Mouse (Mus musculus): ENCODE data around the gene Nt5c. TPM values are rescaled to one million over a fixed set of nuclear protein-coding genes. Genes with fewer than 3 reads are reported as not detected.
"Not testable (repeated sequence)": the region's sequence is repeated elsewhere in the genome, so short reads cannot be mapped to it uniquely, and the experiment has no call there.

Gene Nt5c
- polyA plus RNA-seq, 1 experiment from 2014 or later = 133 TPM

DNA sequence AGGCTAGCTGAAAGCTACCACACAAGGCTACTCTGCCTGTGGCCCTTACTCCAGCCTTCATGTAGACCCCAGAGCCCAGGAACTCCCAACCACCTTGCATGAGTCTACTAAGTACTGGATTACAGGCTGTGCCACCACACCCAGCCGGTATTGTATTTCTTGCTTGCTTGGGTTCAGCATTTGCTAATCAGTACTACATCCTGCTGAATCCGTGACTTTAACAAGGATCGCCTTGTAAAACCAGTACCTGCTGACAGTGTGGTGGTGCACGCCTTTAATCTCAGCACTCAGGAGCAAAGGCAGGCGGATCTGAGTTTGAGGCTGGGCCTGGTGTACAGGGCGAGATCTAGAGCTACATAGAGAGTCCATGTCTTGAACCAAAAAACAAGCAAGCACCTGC, 11.0 kb upstream of the Nt5c start:
- Histone ChIP-seq H3K9me3 (ENCODE audit: control insufficient read depth, low read length) (no peaks in the 10 kb centered on the region), H3K9ac (ENCODE audit: low read length) (no peak overlapping the region), H3K27me3 (replicated peaks; ENCODE audit: control insufficient read depth, insufficient read depth, low read length) (no peaks in the 10 kb centered on the region), H3K4me3 (ENCODE audit: low read depth, low read length) (no peak overlapping the region), H3K4me2 (ENCODE audit: low read length) (no peak overlapping the region), H3K36me3 (ENCODE audit: control insufficient read depth, insufficient read depth, low read length) (peaks cover 57% of the 10 kb centered on the region), H3K4me1 (replicated peaks; ENCODE audit: control insufficient read depth, insufficient read depth, low read length) (no peaks in the 10 kb centered on the region), H3K27ac (ENCODE audit: low read depth) (no peak overlapping the region)
- no peak for ATAC-seq (replicated peaks; ENCODE audit: low FRiP score, low TSS enrichment, low read depth)
- WGBS = 96% methylated on average over 6 of the region's 6 CpGs
- no peak for DNase-seq (ENCODE audit: low spot score)

DNA sequence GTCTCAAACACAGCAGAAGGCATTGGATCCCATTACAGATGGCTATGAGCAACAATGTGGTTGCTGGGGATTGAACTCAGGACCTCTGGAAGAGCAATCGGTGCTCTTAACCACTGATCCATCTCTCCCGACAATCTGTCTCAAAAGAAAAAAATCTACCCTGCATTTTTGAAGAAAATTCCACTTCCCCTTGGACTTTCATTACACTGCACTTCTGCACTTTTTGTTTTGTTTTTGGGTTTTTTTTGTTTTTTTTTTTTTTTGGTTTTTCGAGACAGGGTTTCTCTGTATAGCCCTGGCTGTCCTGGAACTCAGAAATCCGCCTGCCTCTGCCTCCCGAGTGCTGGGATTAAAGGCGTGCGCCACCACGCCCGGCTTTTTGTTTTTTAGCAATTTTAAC, 4.9 kb upstream of the Nt5c start:
- H3K9me3 ChIP-seq (ENCODE audit: control insufficient read depth, low read length); H3K4me1 ChIP-seq (replicated peaks; ENCODE audit: control insufficient read depth, insufficient read depth, low read length); H3K27me3 ChIP-seq (replicated peaks; ENCODE audit: control insufficient read depth, insufficient read depth, low read length); ATAC-seq (replicated peaks; ENCODE audit: low FRiP score, low TSS enrichment, low read depth); H3K4me2 ChIP-seq (ENCODE audit: low read length); H3K27ac ChIP-seq (ENCODE audit: low read depth); H3K4me3 ChIP-seq (ENCODE audit: low read depth, low read length); DNase-seq (ENCODE audit: low spot score); H3K9ac ChIP-seq (ENCODE audit: low read length): not testable (repeated sequence)
- 92% methylated on average over 9 of the region's 9 CpGs for WGBS
- peaks cover 49% of the 10 kb centered on the region for H3K36me3 ChIP-seq (ENCODE audit: control insufficient read depth, insufficient read depth, low read length)

DNA sequence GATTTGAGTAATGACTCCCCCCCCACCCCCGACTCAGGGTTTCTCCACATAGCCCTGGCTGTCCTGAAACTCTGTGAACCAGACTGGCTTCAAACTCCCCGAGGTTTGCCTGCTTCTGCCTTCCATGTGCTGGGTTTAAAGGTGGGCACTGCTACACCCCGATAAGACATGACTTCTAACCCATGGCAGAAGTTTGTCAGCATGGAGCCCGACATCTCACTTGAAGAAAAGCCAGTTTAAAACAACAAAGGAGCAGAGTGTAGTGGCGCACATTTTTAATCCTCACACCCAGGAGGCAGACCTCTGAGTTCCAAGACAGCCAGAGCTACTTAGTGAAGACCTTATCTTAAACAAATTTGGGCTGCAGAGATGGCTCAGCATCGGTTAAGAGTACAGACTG, 725 bp upstream of the Nt5c start:
- Histone ChIP-seq H3K4me2 (ENCODE audit: low read length) (peak overlapping the region; percentile 88), H3K36me3 (ENCODE audit: control insufficient read depth, insufficient read depth, low read length) (peaks cover 18% of the 10 kb centered on the region), H3K9me3 (ENCODE audit: control insufficient read depth, low read length) (no peaks in the 10 kb centered on the region), H3K27ac (ENCODE audit: low read depth) (no peak overlapping the region), H3K4me3 (ENCODE audit: low read depth, low read length) (peak overlapping the region; percentile 72; the same call in 1 of the 2 replicates), H3K4me1 (replicated peaks; ENCODE audit: control insufficient read depth, insufficient read depth, low read length) (peaks cover 3% of the 10 kb centered on the region; the same call in 1 of the 2 replicates), H3K9ac (ENCODE audit: low read length) (no peak overlapping the region; the same call in 1 of the 2 replicates), H3K27me3 (replicated peaks; ENCODE audit: control insufficient read depth, insufficient read depth, low read length) (no peaks in the 10 kb centered on the region)
- WGBS = 37% methylated on average over 6 of the region's 6 CpGs
- ATAC-seq (replicated peaks; ENCODE audit: low FRiP score, low TSS enrichment, low read depth) = no peak
- no peak for DNase-seq (ENCODE audit: low spot score)

- Histone ChIP-seq H3K4me2 (ENCODE audit: low read length) (peak overlapping the region; percentile 88), H3K4me1 (replicated peaks; ENCODE audit: control insufficient read depth, insufficient read depth, low read length) (peaks cover 3% of the 10 kb centered on the region; the same call in 1 of the 2 replicates), H3K9ac (ENCODE audit: low read length) (peak overlapping the region; percentile 69), H3K4me3 (ENCODE audit: low read depth, low read length) (peak overlapping the region; percentile 72), H3K9me3 (ENCODE audit: control insufficient read depth, low read length) (no peaks in the 10 kb centered on the region), H3K36me3 (ENCODE audit: control insufficient read depth, insufficient read depth, low read length) (peaks cover 11% of the 10 kb centered on the region), H3K27ac (ENCODE audit: low read depth) (peak overlapping the region; percentile 86), H3K27me3 (replicated peaks; ENCODE audit: control insufficient read depth, insufficient read depth, low read length) (no peaks in the 10 kb centered on the region)
- DNase-seq (ENCODE audit: low spot score) (no peak), ATAC-seq (replicated peaks; ENCODE audit: low FRiP score, low TSS enrichment, low read depth) (peak; percentile 34)
- WGBS = 25% methylated on average over 25 of the region's 25 CpGs
These were observed 964 bp downstream of the Nt5c start for GRCm38 (mm10) chr11:115490441-115491355.

- H3K4me1 ChIP-seq (replicated peaks; ENCODE audit: control insufficient read depth, insufficient read depth, low read length) = peaks cover 3% of the 10 kb centered on the region; the same call in 1 of the 2 replicates
- no peaks in the 10 kb centered on the region for H3K27me3 ChIP-seq (replicated peaks; ENCODE audit: control insufficient read depth, insufficient read depth, low read length)
- no peak overlapping the region for H3K4me2 ChIP-seq (ENCODE audit: low read length)
- no peak for ATAC-seq (replicated peaks; ENCODE audit: low FRiP score, low TSS enrichment, low read depth)
- DNase-seq (ENCODE audit: low spot score) = no peak
- WGBS = 87% methylated on average over 19 of the region's 19 CpGs
- no peaks in the 10 kb centered on the region for H3K9me3 ChIP-seq (ENCODE audit: control insufficient read depth, low read length)
- H3K4me3 ChIP-seq (ENCODE audit: low read depth, low read length) = no peak overlapping the region
- no peak overlapping the region for H3K27ac ChIP-seq (ENCODE audit: low read depth)
- no peak overlapping the region for H3K9ac ChIP-seq (ENCODE audit: low read length)
- H3K36me3 ChIP-seq (ENCODE audit: control insufficient read depth, insufficient read depth, low read length) = peaks cover 11% of the 10 kb centered on the region
These were observed 3.0 kb downstream of the Nt5c start for GRCm38 (mm10) chr11:115488551-115489104.

DNA sequence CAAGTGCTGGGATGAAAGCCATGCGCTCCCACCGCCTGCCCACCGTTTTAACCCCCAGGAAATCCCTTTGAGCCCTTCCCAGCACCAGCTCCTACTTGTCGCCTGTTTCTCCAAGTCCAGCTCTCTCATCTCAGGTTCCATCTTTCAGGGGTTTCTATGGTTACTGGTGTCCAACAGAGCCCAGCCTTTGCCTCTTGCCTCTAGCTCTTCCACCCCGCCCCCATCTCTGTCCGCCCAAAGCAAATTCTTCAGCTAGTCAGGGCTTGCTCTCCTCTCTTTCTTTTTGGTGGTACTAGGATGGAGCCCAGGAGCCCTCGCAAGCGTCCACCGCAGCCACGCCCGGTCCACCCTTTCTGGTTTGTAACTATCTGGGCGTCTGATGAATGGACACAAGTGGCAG, 6.5 kb downstream of the Nt5c start:
- H3K27me3 ChIP-seq (replicated peaks; ENCODE audit: control insufficient read depth, insufficient read depth, low read length) = no peaks in the 10 kb centered on the region
- no peak for DNase-seq (ENCODE audit: low spot score)
- H3K4me3 ChIP-seq (ENCODE audit: low read depth, low read length) = no peak overlapping the region
- no peak overlapping the region for H3K27ac ChIP-seq (ENCODE audit: low read depth)
- H3K9ac ChIP-seq (ENCODE audit: low read length) = no peak overlapping the region
- no peaks in the 10 kb centered on the region for H3K4me1 ChIP-seq (replicated peaks; ENCODE audit: control insufficient read depth, insufficient read depth, low read length)
- 69% methylated on average over 12 of the region's 12 CpGs for WGBS
- peaks cover 11% of the 10 kb centered on the region for H3K36me3 ChIP-seq (ENCODE audit: control insufficient read depth, insufficient read depth, low read length)
- H3K4me2 ChIP-seq (ENCODE audit: low read length) = no peak overlapping the region
- H3K9me3 ChIP-seq (ENCODE audit: control insufficient read depth, low read length) = no peaks in the 10 kb centered on the region
- no peak for ATAC-seq (replicated peaks; ENCODE audit: low FRiP score, low TSS enrichment, low read depth)

DNA sequence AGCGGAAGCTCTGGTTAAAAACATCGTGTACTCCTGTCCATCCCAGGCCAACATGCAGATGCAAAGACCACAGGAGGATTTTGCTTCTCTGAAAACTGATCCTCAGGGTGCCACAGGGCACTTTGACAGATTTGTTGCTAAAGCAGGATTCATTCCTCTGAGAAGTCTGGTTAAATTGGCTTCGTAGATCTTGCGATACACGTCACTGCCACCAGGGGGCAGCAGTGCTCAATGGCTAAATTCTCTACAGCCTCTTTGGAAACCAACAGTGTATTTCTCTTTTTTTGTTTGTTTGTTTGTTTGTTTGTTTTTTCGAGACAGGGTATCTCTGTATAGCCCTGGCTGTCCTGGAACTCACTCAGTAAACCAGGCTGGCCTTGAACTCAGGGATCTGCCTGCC, 7.9 kb downstream of the Nt5c start:
- H3K36me3 ChIP-seq (ENCODE audit: control insufficient read depth, insufficient read depth, low read length) = no peaks in the 10 kb centered on the region
- WGBS = 18% methylated on average over 6 of the region's 6 CpGs
- no peak overlapping the region for H3K9ac ChIP-seq (ENCODE audit: low read length)
- no peaks in the 10 kb centered on the region for H3K4me1 ChIP-seq (replicated peaks; ENCODE audit: control insufficient read depth, insufficient read depth, low read length)
- no peak overlapping the region for H3K27ac ChIP-seq (ENCODE audit: low read depth)
- DNase-seq (ENCODE audit: low spot score) (peak; percentile 90), ATAC-seq (replicated peaks; ENCODE audit: low FRiP score, low TSS enrichment, low read depth) (no peak)
- no peak overlapping the region for H3K4me3 ChIP-seq (ENCODE audit: low read depth, low read length)
- H3K27me3 ChIP-seq (replicated peaks; ENCODE audit: control insufficient read depth, insufficient read depth, low read length) = no peaks in the 10 kb centered on the region
- no peak overlapping the region for H3K4me2 ChIP-seq (ENCODE audit: low read length)
- H3K9me3 ChIP-seq (ENCODE audit: control insufficient read depth, low read length) = no peaks in the 10 kb centered on the region

- Histone ChIP-seq H3K4me3 (ENCODE audit: low read depth, low read length) (no peak overlapping the region), H3K36me3 (ENCODE audit: control insufficient read depth, insufficient read depth, low read length) (no peaks in the 10 kb centered on the region), H3K9me3 (ENCODE audit: control insufficient read depth, low read length) (no peaks in the 10 kb centered on the region), H3K27me3 (replicated peaks; ENCODE audit: control insufficient read depth, insufficient read depth, low read length) (no peaks in the 10 kb centered on the region), H3K9ac (ENCODE audit: low read length) (no peak overlapping the region), H3K4me2 (ENCODE audit: low read length) (no peak overlapping the region), H3K27ac (ENCODE audit: low read depth) (no peak overlapping the region), H3K4me1 (replicated peaks; ENCODE audit: control insufficient read depth, insufficient read depth, low read length) (no peaks in the 10 kb centered on the region)
- no peak for DNase-seq (ENCODE audit: low spot score)
- WGBS = 74% methylated on average over 11 of the region's 11 CpGs
- no peak for ATAC-seq (replicated peaks; ENCODE audit: low FRiP score, low TSS enrichment, low read depth)
These were observed 8.4 kb downstream of the Nt5c start for GRCm38 (mm10) chr11:115483278-115483677.
